Mouse (Mus musculus): Measurements from ENCODE around the gene Arl2.
A peak's percentile ranks its signal among the peaks of the same experiment; 100 is the strongest.

DNA sequence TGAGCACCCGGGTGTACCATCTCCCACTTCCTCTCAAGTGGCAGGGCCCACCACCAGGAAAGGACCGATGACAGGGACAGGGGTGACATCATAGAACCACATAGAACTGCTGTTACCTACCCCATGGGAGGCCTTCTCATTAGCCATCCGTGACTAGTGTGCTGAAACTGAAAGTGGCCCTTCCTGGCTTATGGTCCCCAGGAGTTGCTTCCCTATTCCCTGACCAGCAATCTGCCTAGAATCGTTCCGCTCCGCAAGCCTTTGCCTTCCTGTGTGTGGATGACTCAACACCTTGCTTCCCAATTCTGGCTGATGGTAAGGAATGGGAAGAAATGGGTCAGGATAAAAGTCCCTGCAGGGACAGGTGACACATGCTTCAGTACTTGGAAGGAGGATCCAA is 15.9 kb upstream of the Arl2 start:
- peak; percentile 26; the same call in 1 of the 2 replicates for TF ChIP-seq CTCF (IDR thresholded peaks at IDR 0.05; ENCODE audit: low read depth, low read length)
- no peak for TF ChIP-seq POLR2A (IDR thresholded peaks at IDR 0.05; ENCODE audit: borderline replicate concordance, low read depth, low read length)

All from bone marrow macrophage, adult 2 months (primary cell).